ENCODE assay signal across 8 mouse cellular contexts in genomic region chr2:92400682-92401081, GRCm38 (mm10). TPM values are rescaled to one million over a fixed set of nuclear protein-coding genes. Genes with fewer than 3 reads are reported as not detected.
DNase-seq lines count a peak whose midpoint lies in the region; ATAC-seq and TF ChIP-seq lines count a peak whose summit lies in the region.
"Had no signal": no experiment of that assay in that cellular context is flagged by ENCODE, and none has a peak within 500 bp of the region (broad histone marks: within the 10 kb centered on the region; RNA-seq: fewer than 3 reads in every experiment).

No protein-coding gene starts in this region.

- ATAC-seq in lung, embryonic 15.5 days (ENCODE audit: borderline replicate concordance, extremely low read depth, low FRiP score, low TSS enrichment): no peak
- ATAC-seq in intestine, postnatal 0 days: 0 out of 2 replicates have a peak, but pooled peaks have one; percentile 16

- H3K9ac ChIP-seq in lung, embryonic 15.5 days: peak overlapping the region; percentile 47
- peak overlapping the region; percentile 37 for H3K9ac ChIP-seq in intestine, postnatal 0 days (ENCODE audit: low read depth, low read length)

- H3K36me3 ChIP-seq in lung, embryonic 15.5 days: peaks cover 12% of the 10 kb centered on the region
- peaks cover 27% of the 10 kb centered on the region for H3K36me3 ChIP-seq in forebrain, embryonic 10.5 days (replicated peaks)
- H3K36me3 ChIP-seq in intestine, postnatal 0 days (ENCODE audit: control insufficient read depth, insufficient read depth): peaks cover 21% of the 10 kb centered on the region

- peaks cover 4% of the 10 kb centered on the region; the same call in 1 of the 2 replicates for H3K4me1 ChIP-seq in lung, embryonic 15.5 days
- H3K4me1 ChIP-seq in forebrain, embryonic 10.5 days: peaks cover 54% of the 10 kb centered on the region
- H3K4me1 ChIP-seq in intestine, postnatal 0 days (replicated peaks; ENCODE audit: control insufficient read depth, insufficient read depth, low read length): no peaks in the 10 kb centered on the region
- peaks cover 36% of the 10 kb centered on the region for H3K4me1 ChIP-seq in olfactory bulb, adult 2 months (ENCODE audit: control insufficient read depth, insufficient read depth, low read length)

- no peak for DNase-seq in lung, postnatal 25 days (ENCODE audit: low spot score)
- no peak for DNase-seq in forebrain, embryonic 10.5 days (ENCODE audit: extremely low spot score, low spot score)
- no peak for DNase-seq in adrenal gland, postnatal 14 days
- no peak for DNase-seq in kidney, postnatal 4 days
- DNase-seq: thymus, postnatal 25 days had no signal

- H3K27me3 ChIP-seq in lung, embryonic 15.5 days: peaks cover 12% of the 10 kb centered on the region
- H3K27me3 ChIP-seq in forebrain, embryonic 10.5 days (ENCODE audit: poor library complexity, severe bottlenecking): peaks cover 21% of the 10 kb centered on the region
- no peaks in the 10 kb centered on the region for H3K27me3 ChIP-seq in intestine, postnatal 0 days (replicated peaks; ENCODE audit: control insufficient read depth, insufficient read depth, low read length)

- no peak for TF ChIP-seq POLR2A in olfactory bulb, adult 2 months (IDR thresholded peaks at IDR 0.05; ENCODE audit: insufficient read depth, low read depth, low read length)

- H3K4me3 ChIP-seq in lung, embryonic 15.5 days: peak overlapping the region; percentile 57
- peak overlapping the region; percentile 78 for H3K4me3 ChIP-seq in forebrain, embryonic 10.5 days
- peak overlapping the region; percentile 46 for H3K4me3 ChIP-seq in intestine, postnatal 0 days (ENCODE audit: low read depth, low read length)
- peak overlapping the region; percentile 90 for H3K4me3 ChIP-seq in olfactory bulb, adult 2 months (ENCODE audit: insufficient read depth, low read depth, low read length)

- no peaks in the 10 kb centered on the region for H3K9me3 ChIP-seq in lung, embryonic 15.5 days
- H3K9me3 ChIP-seq in forebrain, embryonic 10.5 days: no peaks in the 10 kb centered on the region
- no peaks in the 10 kb centered on the region for H3K9me3 ChIP-seq in intestine, postnatal 0 days (ENCODE audit: control insufficient read depth)

- TF ChIP-seq CTCF in intestine, postnatal 0 days (IDR thresholded peaks at IDR 0.05; ENCODE audit: low read depth): no peak
- no peak for TF ChIP-seq CTCF in olfactory bulb, adult 2 months (IDR thresholded peaks at IDR 0.05; ENCODE audit: insufficient read depth, low read depth, low read length)

- no peak overlapping the region for H3K27ac ChIP-seq in lung, embryonic 15.5 days
- H3K27ac ChIP-seq in forebrain, embryonic 10.5 days: peak overlapping the region; percentile 88
- H3K27ac ChIP-seq in intestine, postnatal 0 days (ENCODE audit: low read depth, low read length): no peak overlapping the region
- H3K27ac ChIP-seq in olfactory bulb, adult 2 months (ENCODE audit: insufficient read depth, low read depth, low read length): peak overlapping the region; percentile 55

- 4% methylated on average over 22 of the region's 22 CpGs for WGBS in lung, embryonic 15.5 days
- 2% methylated on average over 21 of the region's 22 CpGs for WGBS in forebrain, embryonic 10.5 days
- 6% methylated on average over 22 of the region's 22 CpGs for WGBS in intestine, postnatal 0 days
- WGBS in olfactory bulb, adult 2 months: 1% methylated on average over 22 of the region's 22 CpGs

- H3K4me2 ChIP-seq in lung, embryonic 15.5 days: peak overlapping the region; percentile 94
- H3K4me2 ChIP-seq in intestine, postnatal 0 days (replicated peaks; ENCODE audit: low read depth): peak overlapping the region; percentile 85

RNA-seq across cellular contexts. Expression of gene Mapk8ip1, which starts 0.4 kb away (rescaled TPM):
- polyA plus RNA-seq in lung, embryonic 15.5 days (2015; fragmentation: Nextera tagmentation; extraction: Ambion mirVana): 15.1 and 15.2 TPM in 2 replicates
- 47.0 and 48.1 TPM in 2 replicates for polyA plus RNA-seq in forebrain, embryonic 10.5 days (2016; fragmentation: Nextera tagmentation; extraction: Ambion mirVana)
- polyA plus RNA-seq in intestine, postnatal 0 days (2015; fragmentation: Nextera tagmentation; extraction: Ambion mirVana): 7.2 and 7.4 TPM in 2 replicates
- polyA plus RNA-seq in olfactory bulb, adult 2 months (2012; ENCODE audit: insufficient read depth, insufficient read length, low replicate concordance, missing spikeins): not detected in 2 replicates
- total RNA-seq in adrenal gland, postnatal 14 days (2021): 21.2 and 22.8 TPM in 2 replicates

RNA-seq across cellular contexts. Expression of gene 1700029I15Rik, which starts 18.3 kb away (rescaled TPM):
- polyA plus RNA-seq in lung, embryonic 15.5 days (2015; fragmentation: Nextera tagmentation; extraction: Ambion mirVana): 2.5 and 3.0 TPM in 2 replicates
- 3.9 and 4.4 TPM in 2 replicates for polyA plus RNA-seq in forebrain, embryonic 10.5 days (2016; fragmentation: Nextera tagmentation; extraction: Ambion mirVana)
- 2.1 and 3.1 TPM in 2 replicates for polyA plus RNA-seq in intestine, postnatal 0 days (2015; fragmentation: Nextera tagmentation; extraction: Ambion mirVana)
- polyA plus RNA-seq in olfactory bulb, adult 2 months (2012; ENCODE audit: insufficient read depth, insufficient read length, low replicate concordance, missing spikeins): not detected in 2 replicates
- 9.6 and 9.7 TPM in 2 replicates for total RNA-seq in adrenal gland, postnatal 14 days (2021)

RNA-seq across cellular contexts. Expression of gene Large2, which starts 26.0 kb away (rescaled TPM):
- 17.0 and 18.7 TPM in 2 replicates for polyA plus RNA-seq in lung, embryonic 15.5 days (2015; fragmentation: Nextera tagmentation; extraction: Ambion mirVana)
- polyA plus RNA-seq in forebrain, embryonic 10.5 days (2016; fragmentation: Nextera tagmentation; extraction: Ambion mirVana): 31.9 and 33.5 TPM in 2 replicates
- 8.3 and 9.1 TPM in 2 replicates for polyA plus RNA-seq in intestine, postnatal 0 days (2015; fragmentation: Nextera tagmentation; extraction: Ambion mirVana)
- polyA plus RNA-seq in olfactory bulb, adult 2 months (2012; ENCODE audit: insufficient read depth, insufficient read length, low replicate concordance, missing spikeins): not detected in 2 replicates
- total RNA-seq in adrenal gland, postnatal 14 days (2021): 1.6 and 2.7 TPM in 2 replicates

RNA-seq across cellular contexts. Expression of gene Pex16, which starts 26.2 kb away (rescaled TPM):
- 23.8 and 24.0 TPM in 2 replicates for polyA plus RNA-seq in lung, embryonic 15.5 days (2015; fragmentation: Nextera tagmentation; extraction: Ambion mirVana)
- polyA plus RNA-seq in forebrain, embryonic 10.5 days (2016; fragmentation: Nextera tagmentation; extraction: Ambion mirVana): 23.8 and 24.6 TPM in 2 replicates
- 84.8 and 86.0 TPM in 2 replicates for polyA plus RNA-seq in intestine, postnatal 0 days (2015; fragmentation: Nextera tagmentation; extraction: Ambion mirVana)
- not detected in 2 replicates for polyA plus RNA-seq in olfactory bulb, adult 2 months (2012; ENCODE audit: insufficient read depth, insufficient read length, low replicate concordance, missing spikeins)
- total RNA-seq in adrenal gland, postnatal 14 days (2021): 117 and 129 TPM in 2 replicates

RNA-seq across cellular contexts. Expression of gene Cry2, which starts 33.2 kb away (rescaled TPM):
- 23.6 and 25.7 TPM in 2 replicates for polyA plus RNA-seq in lung, embryonic 15.5 days (2015; fragmentation: Nextera tagmentation; extraction: Ambion mirVana)
- polyA plus RNA-seq in forebrain, embryonic 10.5 days (2016; fragmentation: Nextera tagmentation; extraction: Ambion mirVana): 25.5 and 27.3 TPM in 2 replicates
- polyA plus RNA-seq in intestine, postnatal 0 days (2015; fragmentation: Nextera tagmentation; extraction: Ambion mirVana): 10.0 and 11.7 TPM in 2 replicates
- not detected in 2 replicates for polyA plus RNA-seq in olfactory bulb, adult 2 months (2012; ENCODE audit: insufficient read depth, insufficient read length, low replicate concordance, missing spikeins)
- 31.8 and 37.3 TPM in 2 replicates for total RNA-seq in adrenal gland, postnatal 14 days (2021)

Comparison
In these comparisons a context has a peak if more than half of its experiments do, and no peak if none do; other contexts are left out.
1. H3K27ac ChIP-seq: peak in forebrain, embryonic 10.5 days (single experiment) and olfactory bulb, adult 2 months (single experiment); none in lung, embryonic 15.5 days (single experiment) and intestine, postnatal 0 days (single experiment).
2. Peak in every context shown above with its lines, with median percentiles within 50 percentile points of each other: H3K4me3 ChIP-seq.